20 mouse cellular contexts compared by ENCODE assay signal in genomic region chr14:17674335-17674734, GRCm38 (mm10). TPM values are rescaled to one million over a fixed set of nuclear protein-coding genes. Genes with fewer than 3 reads are reported as not detected.
DNase-seq lines count a peak whose midpoint lies in the region; ATAC-seq lines count a peak whose summit lies in the region.
"Had no signal": no experiment of that assay in that cellular context is flagged by ENCODE, and none has a peak within 500 bp of the region (broad histone marks: within the 10 kb centered on the region; RNA-seq: fewer than 3 reads in every experiment).

No protein-coding gene starts in this region.

- H3K27me3 ChIP-seq in heart, embryonic 12.5 days (replicated peaks), result no peaks in the 10 kb centered on the region
- H3K27me3 ChIP-seq: embryonic facial prominence, embryonic 13.5 days; forebrain, embryonic 12.5 days; intestine, embryonic 15.5 days had no signal

- intact Hi-C loops in gastrocnemius, postnatal 14 days (cut with DNase I; ENCODE audit: low total_unique reads), result no loop called here
- intact Hi-C loops in left cerebral cortex, postnatal 36 days (cut with DNase I), result no loop called here

- H3K4me1 ChIP-seq in heart, embryonic 12.5 days (replicated peaks), result no peaks in the 10 kb centered on the region
- H3K4me1 ChIP-seq: embryonic facial prominence, embryonic 13.5 days; forebrain, embryonic 12.5 days; hindbrain, embryonic 10.5 days; intestine, embryonic 15.5 days had no signal

- ATAC-seq in heart, embryonic 12.5 days (ENCODE audit: insufficient number of reproducible peaks, low FRiP score), result no peak
- ATAC-seq: forebrain, embryonic 16.5 days; intestine, embryonic 15.5 days had no signal

- H3K9ac ChIP-seq in heart, embryonic 12.5 days, result no peak overlapping the region
- H3K9ac ChIP-seq: embryonic facial prominence, embryonic 13.5 days; forebrain, embryonic 12.5 days; hindbrain, embryonic 14.5 days; intestine, embryonic 15.5 days had no signal

- no peaks in the 10 kb centered on the region for H3K36me3 ChIP-seq in heart, embryonic 12.5 days
- H3K36me3 ChIP-seq: embryonic facial prominence, embryonic 13.5 days; forebrain, embryonic 12.5 days; hindbrain, embryonic 10.5 days; intestine, embryonic 15.5 days had no signal

- peak; percentile 7 for DNase-seq in adrenal gland, postnatal 10 days
- no peak for DNase-seq in adrenal gland, postnatal 36 days
- DNase-seq in gastrocnemius, postnatal 25 days, result peak; percentile 23
- no peak for DNase-seq in gastrocnemius, postnatal 14 days
- peak; percentile 26 for DNase-seq in heart, adult 8-10 months (ENCODE audit: low spot score)
- peak; percentile 29 for DNase-seq in NIH3T3 (ENCODE audit: low read depth)
- no peak for DNase-seq in left cerebral cortex, postnatal 36 days (ENCODE audit: low spot score in 2 of 2)
- DNase-seq: cerebellum, adult 11-12 months; cerebellum, adult 9-10 months; cerebellum, postnatal 25 days; kidney, adult 18-20 months; kidney, postnatal 10 days had no signal

- H3K9me3 ChIP-seq in heart, embryonic 12.5 days (replicated peaks), result no peaks in the 10 kb centered on the region
- H3K9me3 ChIP-seq: embryonic facial prominence, embryonic 13.5 days; forebrain, embryonic 12.5 days; hindbrain, embryonic 10.5 days; intestine, embryonic 15.5 days had no signal

- 77% methylated on average over 1 of the region's 1 CpGs for WGBS in heart, embryonic 12.5 days

- H3K27ac ChIP-seq in heart, embryonic 12.5 days (ENCODE audit: poor library complexity, severe bottlenecking), result no peak overlapping the region
- H3K27ac ChIP-seq: embryonic facial prominence, embryonic 13.5 days; forebrain, embryonic 12.5 days; hindbrain, embryonic 10.5 days; hindbrain, embryonic 14.5 days; intestine, embryonic 15.5 days had no signal

- no peak overlapping the region for H3K4me2 ChIP-seq in heart, embryonic 12.5 days
- H3K4me2 ChIP-seq: embryonic facial prominence, embryonic 13.5 days; forebrain, embryonic 12.5 days; hindbrain, embryonic 14.5 days; intestine, embryonic 15.5 days had no signal

- no peak overlapping the region for H3K4me3 ChIP-seq in heart, embryonic 12.5 days
- H3K4me3 ChIP-seq: embryonic facial prominence, embryonic 13.5 days; forebrain, embryonic 12.5 days; hindbrain, embryonic 10.5 days; intestine, embryonic 15.5 days had no signal

RNA-seq across cellular contexts. Expression of gene Thrb, which starts 14.3 kb away (rescaled TPM):
- total RNA-seq in adrenal gland, postnatal 10 days (2021), result 10 to 100 TPM; 33.8 to 35.0 TPM
- total RNA-seq in adrenal gland, postnatal 36 days (2021), result 100 to 1,000 TPM in 1 of 2 experiments, 10 to 100 TPM in 1; 26.5 to 102 TPM
- total RNA-seq in gastrocnemius, postnatal 25 days (2021), result 10 to 100 TPM; 12.3 to 19.2 TPM
- 1 to 10 TPM; 7.3 to 8.4 TPM for total RNA-seq in gastrocnemius, postnatal 14 days (2021)
- total RNA-seq in heart, adult 8-10 months (2022), result 10 to 100 TPM; 24.1 to 28.2 (median 27.1) TPM
- 0.64 and 0.96 TPM in 2 replicates for polyA plus RNA-seq in heart, embryonic 12.5 days (2016; fragmentation: Nextera tagmentation; extraction: Ambion mirVana)
- total RNA-seq in left cerebral cortex, postnatal 36 days (2021), result 10 to 100 TPM; 66.8 to 94.2 TPM
- total RNA-seq: MEL had no signal

Comparison
In these comparisons a context has a peak if more than half of its experiments do, and no peak if none do; other contexts are left out.
1. DNase-seq: peak in adrenal gland, postnatal 10 days (single experiment), gastrocnemius, postnatal 25 days (single experiment), heart, adult 8-10 months (single experiment) and NIH3T3 (single experiment); none in adrenal gland, postnatal 36 days (0 of 2), gastrocnemius, postnatal 14 days (single experiment) and left cerebral cortex, postnatal 36 days (0 of 2).